Mouse (Mus musculus) intestine, postnatal 0 days (tissue): ENCODE data around the gene Smap1. TPM values are rescaled to one million over a fixed set of nuclear protein-coding genes. Genes with fewer than 3 reads are reported as not detected.

ENCODE experiments used
- ATAC-seq: fragments of 200-750 bp; cut with Nextera tagmentation; 2 replicates; pipeline ENCODE4 v1.8.0; 2017; ENCODE audit warnings: mild to moderate bottlenecking, moderate TSS enrichment, moderate library complexity
- H3K27ac ChIP-seq: fragments of 300-500 bp; sonication (generic); 2 replicates; pipeline ENCODE4 v1.5.1; 2014; ENCODE audit warnings: mild to moderate bottlenecking, low read depth, low read length, moderate library complexity
- H3K27me3 ChIP-seq: fragments of 300-500 bp; sonication (generic); replicated peaks from 2 replicates; pipeline ENCODE4 v1.6.1; 2014; ENCODE audit warnings: low read length, mixed read lengths; ENCODE audit not compliant: control insufficient read depth, insufficient read depth
- H3K36me3 ChIP-seq: fragments of 300-500 bp; sonication (generic); 2 replicates; pipeline ENCODE4 v1.6.1; 2014; ENCODE audit warnings: mild to moderate bottlenecking, moderate library complexity; ENCODE audit not compliant: control insufficient read depth, insufficient read depth
- H3K4me1 ChIP-seq: fragments of 300-500 bp; sonication (generic); replicated peaks from 2 replicates; pipeline ENCODE4 v1.6.1; 2014; ENCODE audit warnings: antibody characterized with exemption, low read length, mixed read lengths; ENCODE audit not compliant: control insufficient read depth, insufficient read depth
- H3K4me2 ChIP-seq: fragments of 300-500 bp; sonication (generic); replicated peaks from 2 replicates; pipeline ENCODE4 v1.6.1; 2014; ENCODE audit warnings: low read depth, mild to moderate bottlenecking, moderate library complexity
- H3K4me3 ChIP-seq: fragments of 300-500 bp; sonication (generic); 2 replicates; pipeline ENCODE4 v1.5.1; 2014; ENCODE audit warnings: low read depth, low read length
- H3K9ac ChIP-seq: fragments of 300-500 bp; sonication (generic); 2 replicates; pipeline ENCODE4 v1.6.1; 2014; ENCODE audit warnings: mild to moderate bottlenecking, low read depth, low read length
- H3K9me3 ChIP-seq: fragments of 300-500 bp; sonication (generic); 2 replicates; pipeline ENCODE4 v1.6.1; 2016; ENCODE audit warnings: mixed run types; ENCODE audit not compliant: control insufficient read depth
- CTCF ChIP-seq: sonication (generic); IDR thresholded peaks from 2 replicates; pipeline ENCODE4 v1.5.1; 2016; ENCODE audit warnings: low read depth, mild to moderate bottlenecking, control low read depth, antibody characterized with exemption, moderate library complexity
- WGBS: fragments of 180-500 bp; shearing (Covaris S2); extraction: QIAGEN DNeasy Blood & Tissue Kit; methylation state at CpG from one replicate; pipeline ENCODE4 v1.1.7; 2014; 5-methylcytosine and 5-hydroxymethylcytosine counted together
- polyA plus RNA-seq: library from polyadenylated mRNA; unstranded; fragments of >200 nt; fragmentation: Nextera tagmentation; extraction: Ambion mirVana; gene quantifications from 2 replicates; pipeline ENCODE4 v1.2.1, GENCODE M21; 2015

The Smap1 gene
- polyA plus RNA-seq, 1 experiment from 2014 or later = 54.7 TPM

- Histone ChIP-seq H3K4me1 (no peaks in the 10 kb centered on the region), H3K4me3 (no peak overlapping the region), H3K9ac (no peak overlapping the region), H3K9me3 (no peaks in the 10 kb centered on the region), H3K27ac (no peak overlapping the region), H3K27me3 (no peaks in the 10 kb centered on the region), H3K36me3 (no peaks in the 10 kb centered on the region), H3K4me2 (no peak overlapping the region)
- ATAC-seq = no peak
- WGBS = 91% methylated on average over 1 of the region's 1 CpGs
- no peak for TF ChIP-seq CTCF
Observed at GRCm38 (mm10) chr1:23882681-23883080, 39.4 kb downstream of the Smap1 start.

GRCm38 (mm10) chr1:23872194-23872593 lies 49.9 kb downstream of the Smap1 start:
- H3K27ac ChIP-seq = no peak overlapping the region
- no peaks in the 10 kb centered on the region for H3K9me3 ChIP-seq
- peak; percentile 92 for ATAC-seq
- TF ChIP-seq CTCF = no peak
- no peaks in the 10 kb centered on the region for H3K4me1 ChIP-seq
- WGBS = 81% methylated on average over 1 of the region's 1 CpGs
- H3K4me3 ChIP-seq = no peak overlapping the region
- H3K27me3 ChIP-seq = no peaks in the 10 kb centered on the region
- peaks cover 16% of the 10 kb centered on the region for H3K36me3 ChIP-seq
- no peak overlapping the region for H3K4me2 ChIP-seq
- no peak overlapping the region for H3K9ac ChIP-seq

GRCm38 (mm10) chr1:23867350-23867862 lies 54.7 kb downstream of the Smap1 start:
- WGBS = 66% methylated on average over 2 of the region's 2 CpGs
- no peak overlapping the region for H3K9ac ChIP-seq
- no peak for TF ChIP-seq CTCF

GRCm38 (mm10) chr1:23865566-23865965 lies 56.6 kb downstream of the Smap1 start:
- H3K4me3 ChIP-seq = no peak overlapping the region
- no peak for TF ChIP-seq CTCF
- no peaks in the 10 kb centered on the region for H3K4me1 ChIP-seq
- H3K9me3 ChIP-seq = no peaks in the 10 kb centered on the region
- H3K27me3 ChIP-seq = no peaks in the 10 kb centered on the region
- no peak overlapping the region for H3K9ac ChIP-seq
- 93% methylated on average over 7 of the region's 7 CpGs for WGBS
- ATAC-seq = no peak
- H3K36me3 ChIP-seq = peaks cover 6% of the 10 kb centered on the region
- H3K4me2 ChIP-seq = no peak overlapping the region
- no peak overlapping the region for H3K27ac ChIP-seq

More at GRCm38 (mm10) chr1:23867350-23867862, 54.7 kb downstream of the Smap1 start:
- Histone ChIP-seq H3K9me3 (no peaks in the 10 kb centered on the region), H3K27ac (no peak overlapping the region), H3K36me3 (peaks cover 6% of the 10 kb centered on the region), H3K4me2 (no peak overlapping the region), H3K4me3 (no peak overlapping the region), H3K4me1 (no peaks in the 10 kb centered on the region), H3K27me3 (no peaks in the 10 kb centered on the region)
- no peak for ATAC-seq

GRCm38 (mm10) chr1:23860944-23861343 lies 61.2 kb downstream of the Smap1 start:
- 35% methylated on average over 2 of the region's 2 CpGs for WGBS
- Histone ChIP-seq H3K27ac (no peak overlapping the region), H3K4me3 (no peak overlapping the region), H3K9me3 (no peaks in the 10 kb centered on the region), H3K9ac (no peak overlapping the region), H3K36me3 (peaks cover 22% of the 10 kb centered on the region), H3K4me1 (no peaks in the 10 kb centered on the region), H3K27me3 (no peaks in the 10 kb centered on the region), H3K4me2 (no peak overlapping the region)
- no peak for ATAC-seq
- no peak for TF ChIP-seq CTCF

- Histone ChIP-seq H3K27ac (no peak overlapping the region), H3K9me3 (no peaks in the 10 kb centered on the region), H3K4me3 (no peak overlapping the region), H3K9ac (no peak overlapping the region), H3K27me3 (no peaks in the 10 kb centered on the region), H3K4me2 (no peak overlapping the region), H3K36me3 (peaks cover 28% of the 10 kb centered on the region), H3K4me1 (no peaks in the 10 kb centered on the region)
- ATAC-seq = no peak
- TF ChIP-seq CTCF = no peak
- 74% methylated on average over 3 of the region's 3 CpGs for WGBS
Observed at GRCm38 (mm10) chr1:23855623-23856022, 66.5 kb downstream of the Smap1 start.

GRCm38 (mm10) chr1:23846044-23846680 lies 76.0 kb downstream of the Smap1 start:
- WGBS = 59% methylated on average over 10 of the region's 10 CpGs
- Histone ChIP-seq H3K4me2 (no peak overlapping the region), H3K9me3 (no peaks in the 10 kb centered on the region), H3K4me1 (no peaks in the 10 kb centered on the region), H3K36me3 (peaks cover 30% of the 10 kb centered on the region), H3K27ac (no peak overlapping the region), H3K27me3 (no peaks in the 10 kb centered on the region), H3K4me3 (no peak overlapping the region), H3K9ac (no peak overlapping the region)
- ATAC-seq = no peak
- no peak for TF ChIP-seq CTCF
